Mouse (Mus musculus) lung, adult 2 months (tissue): Measurements from ENCODE around the gene Ethe1.

Experiments
- CTCF ChIP-seq: fragments of 200-500 bp; IDR thresholded peaks from 2 replicates; pipeline ENCODE4 v1.5.1; 2011; ENCODE audit warnings: mild to moderate bottlenecking, low read length, control low read depth; ENCODE audit not compliant: insufficient read depth
- POLR2A ChIP-seq: fragments of 200-500 bp; IDR thresholded peaks from 2 replicates; pipeline ENCODE4 v1.6.1; 2011; ENCODE audit warnings: low read depth, mild to moderate bottlenecking, control low read depth, low read length, borderline replicate concordance; ENCODE audit errors: extremely low read depth

DNA sequence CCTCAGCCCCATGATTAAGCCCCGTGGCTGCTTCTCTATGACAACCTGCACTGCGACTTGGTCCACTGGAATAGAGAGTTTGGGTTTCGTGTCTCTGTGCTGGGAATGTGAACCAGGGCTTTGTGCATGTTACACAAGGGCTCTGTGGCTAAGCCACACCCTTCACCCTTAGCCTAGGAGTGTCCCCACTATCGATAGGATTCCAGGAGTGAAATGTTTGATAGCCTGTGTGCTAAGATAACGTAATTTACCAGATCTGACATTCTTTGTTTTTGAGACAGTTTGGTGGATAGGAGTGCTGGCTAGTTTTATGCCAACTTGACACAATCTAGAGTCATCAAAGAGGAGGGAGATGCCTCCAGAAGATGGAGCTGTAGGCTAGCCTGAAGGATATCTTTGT is 4.4 kb downstream of the Ethe1 start:
- no peak for TF ChIP-seq CTCF
- no peak for TF ChIP-seq POLR2A
